Mouse (Mus musculus): ENCODE measurements around the gene Hmg20a. TPM values are rescaled to one million over a fixed set of nuclear protein-coding genes. Genes with fewer than 3 reads are reported as not detected.

Hmg20a gene
- polyA plus RNA-seq, 1 experiment from 2014 or later: 12.9 TPM

DNA sequence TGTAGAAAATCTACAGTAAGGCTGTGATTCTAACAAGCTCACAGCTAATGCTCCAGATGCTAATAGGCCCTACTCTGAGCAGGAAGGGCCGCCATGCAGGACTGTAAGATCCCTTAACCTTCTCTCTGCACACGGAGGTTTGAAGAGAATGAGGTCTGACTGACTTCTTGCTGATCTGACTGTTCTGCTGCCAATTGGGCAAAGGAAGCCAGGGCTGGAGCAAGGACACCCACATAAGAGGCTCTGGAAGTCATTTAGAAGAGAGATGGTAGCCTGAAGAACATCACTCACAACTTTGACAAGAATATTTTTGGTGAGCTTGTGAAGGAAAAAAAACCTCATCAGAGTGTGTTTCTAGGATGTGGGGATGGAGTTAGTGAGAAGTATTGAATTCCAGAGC, 51.2 kb downstream of the Hmg20a start:
- Histone ChIP-seq H3K27ac (ENCODE audit: low read depth, low read length) (no peak overlapping the region), H3K4me3 (ENCODE audit: low read depth, low read length) (no peak overlapping the region), H3K9me3 (ENCODE audit: control insufficient read depth) (no peaks in the 10 kb centered on the region), H3K4me2 (replicated peaks; ENCODE audit: low read depth) (no peak overlapping the region), H3K36me3 (ENCODE audit: control insufficient read depth, insufficient read depth) (peaks cover 18% of the 10 kb centered on the region; the same call in 1 of the 2 replicates), H3K27me3 (replicated peaks; ENCODE audit: control insufficient read depth, insufficient read depth, low read length) (no peaks in the 10 kb centered on the region), H3K4me1 (replicated peaks; ENCODE audit: control insufficient read depth, insufficient read depth, low read length) (no peaks in the 10 kb centered on the region), H3K9ac (ENCODE audit: low read depth, low read length) (no peak overlapping the region)
- no peak for ATAC-seq
- WGBS: 57% methylated on average over 2 of the region's 2 CpGs
- no peak for TF ChIP-seq CTCF (IDR thresholded peaks at IDR 0.05; ENCODE audit: low read depth)

DNA sequence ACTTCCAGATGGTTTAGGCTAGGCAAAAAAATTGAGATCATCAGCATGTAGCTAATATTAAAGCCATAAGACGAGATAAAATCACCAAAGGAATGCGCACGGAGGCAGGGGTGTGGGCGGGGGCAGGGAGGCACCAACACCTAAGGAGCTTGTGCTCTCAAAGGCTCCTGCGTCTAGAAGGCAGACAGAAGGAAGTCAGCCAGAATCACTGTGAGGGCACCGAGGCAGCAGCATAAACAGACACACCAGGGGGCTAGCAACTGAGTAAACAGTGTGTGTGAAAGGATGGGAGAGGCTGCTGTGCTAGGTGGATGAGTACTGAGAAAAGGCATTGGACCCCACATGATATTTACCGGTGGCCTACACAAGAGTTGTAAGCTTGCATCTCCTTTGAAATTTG, 51.9 kb downstream of the Hmg20a start:
- H3K4me1 ChIP-seq (replicated peaks; ENCODE audit: control insufficient read depth, insufficient read depth, low read length): no peaks in the 10 kb centered on the region
- H3K27ac ChIP-seq (ENCODE audit: low read depth, low read length): no peak overlapping the region
- no peak overlapping the region for H3K9ac ChIP-seq (ENCODE audit: low read depth, low read length)
- H3K4me3 ChIP-seq (ENCODE audit: low read depth, low read length): no peak overlapping the region
- ATAC-seq: no peak
- peaks cover 23% of the 10 kb centered on the region; the same call in 1 of the 2 replicates for H3K36me3 ChIP-seq (ENCODE audit: control insufficient read depth, insufficient read depth)
- WGBS: 33% methylated on average over 7 of the region's 7 CpGs
- H3K9me3 ChIP-seq (ENCODE audit: control insufficient read depth): no peaks in the 10 kb centered on the region
- no peak for TF ChIP-seq CTCF (IDR thresholded peaks at IDR 0.05; ENCODE audit: low read depth)
- H3K4me2 ChIP-seq (replicated peaks; ENCODE audit: low read depth): no peak overlapping the region
- H3K27me3 ChIP-seq (replicated peaks; ENCODE audit: control insufficient read depth, insufficient read depth, low read length): no peaks in the 10 kb centered on the region

DNA sequence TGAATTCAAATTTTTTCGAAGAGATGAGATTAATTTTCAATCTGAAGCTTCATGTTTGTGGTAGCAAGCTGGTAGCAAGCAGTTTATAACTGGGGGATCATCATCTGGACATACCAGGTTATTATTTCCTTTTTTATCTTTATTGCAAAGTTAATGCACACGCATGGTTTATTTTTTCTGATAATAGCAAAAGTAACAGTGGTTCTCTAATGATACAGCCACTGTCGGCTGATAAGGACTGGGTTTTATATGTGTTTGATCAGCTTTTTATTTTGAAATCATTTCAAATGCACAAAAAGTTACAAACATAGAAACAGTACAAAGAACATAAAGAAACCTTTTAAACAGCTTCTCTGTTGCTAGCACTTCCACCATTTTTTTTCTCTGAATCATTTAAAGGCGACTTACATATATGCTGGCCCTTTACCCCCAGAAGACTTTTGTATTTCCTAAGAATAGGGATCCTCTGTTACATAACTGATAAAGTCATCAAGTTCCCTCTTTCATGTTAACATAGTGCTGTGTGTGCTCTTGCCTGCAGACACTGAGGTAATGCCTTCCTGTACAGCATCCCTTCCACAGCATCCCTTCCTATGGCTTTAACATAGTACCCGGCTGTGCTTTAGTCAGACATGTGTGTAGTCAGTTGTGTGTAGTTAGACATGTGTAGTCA, 60.7 kb downstream of the Hmg20a start:
- Histone ChIP-seq H3K4me2 (replicated peaks; ENCODE audit: low read depth) (no peak overlapping the region), H3K4me1 (replicated peaks; ENCODE audit: control insufficient read depth, insufficient read depth, low read length) (no peaks in the 10 kb centered on the region), H3K9me3 (ENCODE audit: control insufficient read depth) (no peaks in the 10 kb centered on the region), H3K27me3 (replicated peaks; ENCODE audit: control insufficient read depth, insufficient read depth, low read length) (no peaks in the 10 kb centered on the region), H3K4me3 (ENCODE audit: low read depth, low read length) (no peak overlapping the region), H3K27ac (ENCODE audit: low read depth, low read length) (no peak overlapping the region), H3K36me3 (ENCODE audit: control insufficient read depth, insufficient read depth) (peaks cover 32% of the 10 kb centered on the region), H3K9ac (ENCODE audit: low read depth, low read length) (no peak overlapping the region)
- no peak for TF ChIP-seq CTCF (IDR thresholded peaks at IDR 0.05; ENCODE audit: low read depth)
- 75% methylated on average over 5 of the region's 5 CpGs for WGBS
- no peak for ATAC-seq

DNA sequence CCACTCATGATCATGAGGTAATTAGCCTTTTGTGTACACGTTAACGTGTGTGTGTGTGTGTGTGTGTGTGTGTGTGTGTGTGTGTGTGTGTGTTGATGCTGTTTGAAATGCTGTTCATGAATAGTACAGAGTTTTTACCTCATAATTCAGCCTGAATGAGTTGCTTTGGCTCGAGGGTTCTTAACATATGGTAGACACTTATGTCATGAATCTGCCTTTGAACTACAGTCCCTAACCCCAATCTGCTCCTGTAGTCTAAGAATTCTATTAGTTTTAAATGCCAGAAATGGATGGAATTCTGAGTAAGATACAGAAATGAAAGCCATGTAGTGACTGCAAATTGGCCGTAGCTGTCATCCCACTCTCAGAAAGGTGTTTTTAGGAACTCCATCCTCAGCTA, 64.2 kb downstream of the Hmg20a start:
- Histone ChIP-seq H3K27ac (ENCODE audit: low read depth, low read length) (no peak overlapping the region), H3K9ac (ENCODE audit: low read depth, low read length) (no peak overlapping the region)
- 82% methylated on average over 4 of the region's 4 CpGs for WGBS

DNA sequence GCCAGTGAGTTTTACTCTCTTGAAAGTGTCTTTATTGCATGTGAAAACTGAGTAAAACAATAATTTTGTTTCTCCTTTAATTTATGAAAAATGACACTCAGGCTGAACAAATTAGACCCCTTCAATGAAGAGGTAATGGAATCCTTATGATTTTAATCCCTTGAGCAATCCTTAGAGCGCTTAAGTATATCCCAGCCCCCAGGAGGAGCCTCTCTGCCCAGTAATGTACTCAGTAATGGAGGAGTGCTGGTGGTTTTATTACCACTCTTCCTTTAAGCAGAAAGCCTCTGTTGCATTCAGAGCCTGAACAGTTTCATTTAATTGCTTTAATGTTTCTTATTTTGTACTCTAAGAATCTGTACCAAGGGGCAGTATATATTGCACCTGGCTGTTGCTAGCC, 67.0 kb downstream of the Hmg20a start:
- no peak overlapping the region for H3K27ac ChIP-seq (ENCODE audit: low read depth, low read length)
- no peaks in the 10 kb centered on the region for H3K9me3 ChIP-seq (ENCODE audit: control insufficient read depth)
- H3K4me1 ChIP-seq (replicated peaks; ENCODE audit: control insufficient read depth, insufficient read depth, low read length): no peaks in the 10 kb centered on the region
- H3K4me2 ChIP-seq (replicated peaks; ENCODE audit: low read depth): no peak overlapping the region
- H3K4me3 ChIP-seq (ENCODE audit: low read depth, low read length): no peak overlapping the region
- no peaks in the 10 kb centered on the region for H3K27me3 ChIP-seq (replicated peaks; ENCODE audit: control insufficient read depth, insufficient read depth, low read length)
- H3K9ac ChIP-seq (ENCODE audit: low read depth, low read length): no peak overlapping the region
- 97% methylated on average over 1 of the region's 1 CpGs for WGBS
- no peak for TF ChIP-seq CTCF (IDR thresholded peaks at IDR 0.05; ENCODE audit: low read depth)
- H3K36me3 ChIP-seq (ENCODE audit: control insufficient read depth, insufficient read depth): peaks cover 31% of the 10 kb centered on the region
- no peak for ATAC-seq

More for the DNA sequence above, 64.2 kb downstream of the Hmg20a start:
- no peak overlapping the region for H3K4me2 ChIP-seq (replicated peaks; ENCODE audit: low read depth)
- H3K27me3 ChIP-seq (replicated peaks; ENCODE audit: control insufficient read depth, insufficient read depth, low read length): no peaks in the 10 kb centered on the region
- TF ChIP-seq CTCF (IDR thresholded peaks at IDR 0.05; ENCODE audit: low read depth): no peak
- H3K4me3 ChIP-seq (ENCODE audit: low read depth, low read length): no peak overlapping the region
- peaks cover 9% of the 10 kb centered on the region; the same call in 1 of the 2 replicates for H3K36me3 ChIP-seq (ENCODE audit: control insufficient read depth, insufficient read depth)
- no peak for ATAC-seq
- H3K4me1 ChIP-seq (replicated peaks; ENCODE audit: control insufficient read depth, insufficient read depth, low read length): no peaks in the 10 kb centered on the region
- H3K9me3 ChIP-seq (ENCODE audit: control insufficient read depth): no peaks in the 10 kb centered on the region

DNA sequence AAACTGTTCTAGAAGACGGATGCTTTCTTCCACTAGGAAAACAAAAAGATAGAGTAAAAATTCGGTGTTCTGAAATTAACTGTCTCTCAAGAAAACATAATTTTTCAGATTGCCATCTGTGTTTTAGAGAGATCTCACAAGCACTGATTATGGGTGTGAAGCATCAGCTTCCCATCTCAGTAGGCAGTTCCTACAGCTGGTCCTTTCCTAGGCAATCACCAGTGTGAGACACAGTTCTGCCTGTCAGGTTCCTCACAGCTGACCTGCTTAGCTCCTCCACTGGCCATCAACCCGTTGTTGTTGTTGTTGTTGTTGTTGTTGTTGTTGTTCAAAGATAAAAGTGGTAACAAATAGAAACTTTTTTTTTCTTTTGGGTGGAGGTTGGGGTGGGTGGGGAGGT, 67.7 kb downstream of the Hmg20a start:
- 86% methylated on average over 3 of the region's 3 CpGs for WGBS
- Histone ChIP-seq H3K27ac (ENCODE audit: low read depth, low read length) (no peak overlapping the region), H3K9ac (ENCODE audit: low read depth, low read length) (no peak overlapping the region), H3K36me3 (ENCODE audit: control insufficient read depth, insufficient read depth) (peaks cover 34% of the 10 kb centered on the region), H3K9me3 (ENCODE audit: control insufficient read depth) (no peaks in the 10 kb centered on the region), H3K27me3 (replicated peaks; ENCODE audit: control insufficient read depth, insufficient read depth, low read length) (no peaks in the 10 kb centered on the region), H3K4me3 (ENCODE audit: low read depth, low read length) (no peak overlapping the region), H3K4me2 (replicated peaks; ENCODE audit: low read depth) (no peak overlapping the region), H3K4me1 (replicated peaks; ENCODE audit: control insufficient read depth, insufficient read depth, low read length) (no peaks in the 10 kb centered on the region)
- ATAC-seq: no peak
- TF ChIP-seq CTCF (IDR thresholded peaks at IDR 0.05; ENCODE audit: low read depth): no peak
